Mouse (Mus musculus) lung, postnatal 0 days (tissue): ENCODE data around the gene Qsox2.

Experiments used
- CTCF ChIP-seq: IDR thresholded peaks from 2 replicates; pipeline ENCODE4 v1.5.1; 2016; ENCODE audit warnings: antibody characterized with exemption, mild to moderate bottlenecking
- EP300 ChIP-seq: IDR thresholded peaks from 2 replicates; pipeline ENCODE4 v1.6.1; 2016; ENCODE audit warnings: antibody characterized with exemption, mild to moderate bottlenecking, control low read depth

GRCm38 (mm10) chr2:26237290-26237782, at the start of gene Qsox2:
- no peak for TF ChIP-seq CTCF
- TF ChIP-seq EP300: no peak
